Mouse (Mus musculus): ENCODE measurements around the gene Gpr87. TPM values are rescaled to one million over a fixed set of nuclear protein-coding genes. Genes with fewer than 3 reads are reported as not detected.

Gpr87 gene
- not detected in 2 replicates for polyA plus RNA-seq (2012)

DNA sequence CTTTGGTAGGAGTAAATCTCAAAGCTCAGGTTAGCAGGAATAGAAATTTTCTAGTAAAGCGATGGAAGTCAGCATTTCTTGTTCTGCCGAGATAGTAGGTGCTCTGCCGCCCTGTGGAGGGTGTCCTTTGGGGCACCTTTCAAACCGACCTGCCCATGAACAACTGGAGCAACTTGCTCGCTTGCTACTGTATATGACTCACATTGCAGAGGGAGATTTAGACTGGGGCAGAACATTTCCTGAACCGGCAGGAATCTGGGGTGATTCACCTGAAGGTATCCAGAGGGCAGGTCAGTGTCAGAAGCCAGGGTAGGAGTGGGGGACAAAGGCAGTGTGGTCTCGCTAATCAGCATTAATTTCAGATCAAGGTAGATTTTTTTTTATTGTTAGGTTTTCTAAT, at the start of gene Gpr87:
Gpr87 (minus strand) TSS at position 167 of the 400 bp plus-strand sequence.
- no peak for TF ChIP-seq GATA1 (IDR thresholded peaks at IDR 0.05; ENCODE audit: low read length)

DNA sequence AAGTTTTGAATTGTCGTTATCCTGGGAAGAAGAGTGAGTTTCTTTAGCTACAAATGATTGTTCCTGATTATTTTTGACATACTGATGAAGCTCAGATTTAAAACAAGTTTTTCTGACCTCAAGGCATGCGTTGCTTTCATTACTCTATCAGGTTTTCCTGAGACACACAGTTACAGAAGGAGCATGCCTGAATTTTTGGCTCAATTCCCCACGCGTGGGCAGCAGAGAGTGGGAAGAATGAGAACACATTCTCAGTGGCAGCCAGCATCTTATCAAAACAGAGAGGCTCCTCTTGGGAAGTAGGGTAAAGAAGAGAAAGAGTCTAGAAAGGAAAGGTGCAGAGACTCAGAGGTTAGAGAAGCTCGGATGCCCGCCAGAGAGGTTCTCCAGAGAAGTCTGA, 48.5 kb upstream of the Gpr87 start:
- no peak for TF ChIP-seq GATA1 (IDR thresholded peaks at IDR 0.05; ENCODE audit: low read length)

GRCm38 (mm10) chr3:59234878-59235277, 40.0 kb upstream of the Gpr87 start:
- TF ChIP-seq GATA1 (IDR thresholded peaks at IDR 0.05; ENCODE audit: low read length): no peak

- no peak for TF ChIP-seq GATA1 (IDR thresholded peaks at IDR 0.05; ENCODE audit: low read length)
Observed at GRCm38 (mm10) chr3:59230912-59231311, 36.0 kb upstream of the Gpr87 start.

- no peak for TF ChIP-seq GATA1 (IDR thresholded peaks at IDR 0.05; ENCODE audit: low read length)
Observed at GRCm38 (mm10) chr3:59228730-59229551, 34.0 kb upstream of the Gpr87 start.

GRCm38 (mm10) chr3:59227696-59228095, 32.8 kb upstream of the Gpr87 start:
- TF ChIP-seq GATA1 (IDR thresholded peaks at IDR 0.05; ENCODE audit: low read length): no peak

GRCm38 (mm10) chr3:59225411-59225810, 30.5 kb upstream of the Gpr87 start:
- no peak for TF ChIP-seq GATA1 (IDR thresholded peaks at IDR 0.05; ENCODE audit: low read length)

- TF ChIP-seq GATA1 (IDR thresholded peaks at IDR 0.05; ENCODE audit: low read length): no peak
Observed at GRCm38 (mm10) chr3:59222303-59222702, 27.4 kb upstream of the Gpr87 start.

- TF ChIP-seq GATA1 (IDR thresholded peaks at IDR 0.05; ENCODE audit: low read length): no peak
Observed at GRCm38 (mm10) chr3:59219326-59219725, 24.4 kb upstream of the Gpr87 start.

DNA sequence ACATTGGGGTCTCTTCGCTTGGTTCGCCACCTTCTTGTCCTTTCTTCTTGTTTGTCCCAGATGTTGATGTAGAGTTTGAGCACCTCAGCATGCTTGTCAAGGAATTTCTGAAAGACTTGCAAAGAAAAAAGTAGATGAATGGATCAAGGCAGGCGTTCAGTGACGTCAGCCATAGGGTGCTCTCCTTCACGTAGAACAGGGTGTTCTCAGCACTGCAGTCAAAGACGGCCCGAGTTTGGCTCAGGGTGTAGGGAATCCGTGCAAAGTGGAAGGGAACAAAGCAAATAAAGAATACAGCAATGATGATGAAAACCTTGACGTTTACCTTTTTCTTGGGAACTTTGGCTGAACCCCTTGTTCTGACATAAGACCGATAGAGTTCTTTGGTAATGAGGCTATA, 22.3 kb upstream of the Gpr87 start:
- no peak for TF ChIP-seq GATA1 (IDR thresholded peaks at IDR 0.05; ENCODE audit: low read length)

- no peak for TF ChIP-seq GATA1 (IDR thresholded peaks at IDR 0.05; ENCODE audit: low read length)
Observed at GRCm38 (mm10) chr3:59212404-59212803, 17.5 kb upstream of the Gpr87 start.

GRCm38 (mm10) chr3:59211784-59212183, 16.9 kb upstream of the Gpr87 start:
- TF ChIP-seq GATA1 (IDR thresholded peaks at IDR 0.05; ENCODE audit: low read length): no peak

GRCm38 (mm10) chr3:59210727-59211126, 15.8 kb upstream of the Gpr87 start, which contains the start of gene P2ry13:
Gene P2ry13, minus strand, starts transcription at chr3:59210882.
- no peak for TF ChIP-seq GATA1 (IDR thresholded peaks at IDR 0.05; ENCODE audit: low read length)

DNA sequence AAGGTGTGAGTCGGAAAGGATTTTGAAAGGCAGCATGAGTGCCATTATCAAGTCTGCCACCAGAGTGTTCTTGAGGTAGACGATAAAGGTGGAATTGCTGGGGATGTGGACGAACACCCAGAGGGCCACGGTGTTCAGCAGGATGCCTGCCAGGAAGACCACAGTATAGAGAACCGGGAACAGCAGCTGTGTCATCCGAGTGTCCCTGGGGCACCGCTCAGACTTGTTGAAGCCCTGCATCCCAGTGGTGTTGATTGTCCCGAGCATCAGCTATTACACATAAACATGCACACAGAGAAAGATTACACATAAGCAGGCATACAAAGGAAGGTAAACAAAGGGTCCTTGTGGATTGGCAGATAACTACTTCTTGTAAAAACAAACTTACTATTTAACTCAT, 15.2 kb upstream of the Gpr87 start:
- TF ChIP-seq GATA1 (IDR thresholded peaks at IDR 0.05; ENCODE audit: low read length): no peak

GRCm38 (mm10) chr3:59208650-59209548, 14.0 kb upstream of the Gpr87 start:
- no peak for TF ChIP-seq GATA1 (IDR thresholded peaks at IDR 0.05; ENCODE audit: low read length)

DNA sequence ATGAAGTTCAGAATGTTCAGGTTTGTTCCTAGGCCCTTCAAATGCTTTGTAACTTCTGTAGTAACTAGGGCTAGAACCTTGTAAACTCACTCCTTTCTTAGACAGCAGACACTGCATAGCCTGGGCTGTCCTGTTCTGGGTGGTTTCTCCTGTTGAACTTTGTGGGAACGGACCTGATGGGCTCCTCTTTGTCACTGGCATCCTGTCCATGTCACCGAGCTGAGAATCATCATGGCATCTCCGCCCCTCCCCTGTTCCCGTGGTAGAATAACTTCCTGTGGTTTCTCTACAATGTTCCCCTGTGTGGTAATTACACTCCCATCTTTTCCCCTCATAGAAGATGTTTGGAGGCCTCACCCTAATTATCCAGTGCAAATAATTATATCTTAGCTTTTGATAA, 11.0 kb upstream of the Gpr87 start:
- TF ChIP-seq GATA1 (IDR thresholded peaks at IDR 0.05; ENCODE audit: low read length): no peak

All from G1E-ER4 (cell line).